ENCODE assay signal across 8 mouse cellular contexts in the genomic region with DNA sequence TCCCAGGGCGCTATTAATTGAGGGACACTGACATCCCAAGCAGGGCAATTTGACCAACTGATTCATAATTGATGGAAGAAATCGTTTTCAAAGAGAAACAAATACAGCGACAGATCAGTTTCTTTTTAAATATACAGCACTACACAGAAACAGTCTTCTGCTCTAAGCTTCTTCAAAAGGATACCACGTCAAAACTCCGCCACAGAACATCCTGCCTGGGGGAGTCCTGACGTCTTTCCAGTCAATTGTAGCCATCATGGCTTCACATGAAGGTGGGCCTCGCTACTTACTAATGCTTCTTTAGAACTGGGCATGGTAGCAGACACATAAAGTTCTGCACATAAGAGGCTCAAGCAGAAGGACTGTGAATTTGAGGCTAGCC. TPM values are rescaled to one million over a fixed set of nuclear protein-coding genes. Genes with fewer than 3 reads are reported as not detected.
DNase-seq lines count a peak whose midpoint lies in the region; ATAC-seq and TF ChIP-seq lines count a peak whose summit lies in the region.

No protein-coding gene starts in this region.

- peak overlapping the region; percentile 88 for H3K27ac ChIP-seq in kidney, postnatal 0 days
- 0 out of 2 replicates have a peak overlapping the region, but pooled peaks have one; percentile 1 for H3K27ac ChIP-seq in embryonic facial prominence, embryonic 11.5 days (replicated peaks; ENCODE audit: low read depth, low read length)
- peak overlapping the region; percentile 77 for H3K27ac ChIP-seq in small intestine, adult 2 months (ENCODE audit: insufficient read depth, low read depth, low read length)

- TF ChIP-seq CTCF in kidney, postnatal 0 days (IDR thresholded peaks at IDR 0.05; ENCODE audit: low read depth), result no peak
- no peak for TF ChIP-seq CTCF in small intestine, adult 2 months (IDR thresholded peaks at IDR 0.05; ENCODE audit: extremely low read depth, insufficient read length, insufficient replicate concordance, low read depth, low read length)

- peak; percentile 22 for DNase-seq in kidney, postnatal 0 days (ENCODE audit: low spot score)
- no peak for DNase-seq in kidney, postnatal 14 days
- no peak for DNase-seq in embryonic facial prominence, embryonic 11.5 days (ENCODE audit: low spot score)
- DNase-seq in induced T-regulatory cell, adult 2 months (ENCODE audit: low read depth), result peak; percentile 87
- DNase-seq in adrenal gland, postnatal 25 days, result no peak
- DNase-seq in gastrocnemius, postnatal 25 days, result no peak
- no peak for DNase-seq in layer of hippocampus, postnatal 14 days (ENCODE audit: low spot score in 2 of 2)

- H3K9ac ChIP-seq in kidney, postnatal 0 days (ENCODE audit: low read depth, low read length), result no peak overlapping the region
- no peak overlapping the region for H3K9ac ChIP-seq in embryonic facial prominence, embryonic 11.5 days (replicated peaks; ENCODE audit: low read length)

- H3K36me3 ChIP-seq in kidney, postnatal 0 days (ENCODE audit: insufficient read depth, low read length), result peaks cover 14% of the 10 kb centered on the region; the same call in 1 of the 2 replicates
- H3K36me3 ChIP-seq in embryonic facial prominence, embryonic 11.5 days (replicated peaks; ENCODE audit: control insufficient read depth, insufficient read depth, low read depth, low read length), result no peaks in the 10 kb centered on the region; the same call in 1 of the 2 replicates
- peaks cover 4% of the 10 kb centered on the region; the same call in 1 of the 2 replicates for H3K36me3 ChIP-seq in small intestine, adult 2 months (ENCODE audit: control insufficient read depth, insufficient read depth, low read length)

- peaks cover 12% of the 10 kb centered on the region; the same call in 1 of the 2 replicates for H3K4me1 ChIP-seq in kidney, postnatal 0 days (replicated peaks; ENCODE audit: insufficient read depth, low read length)
- 0 out of 2 replicates have a peak, but pooled peaks cover 3% of the 10 kb centered on the region for H3K4me1 ChIP-seq in embryonic facial prominence, embryonic 11.5 days (ENCODE audit: control insufficient read depth, insufficient read depth, low read length)
- H3K4me1 ChIP-seq in small intestine, adult 2 months (ENCODE audit: control insufficient read depth, insufficient read depth, insufficient read length, low read length), result peaks cover 31% of the 10 kb centered on the region

- no peak overlapping the region for H3K4me2 ChIP-seq in kidney, postnatal 0 days (ENCODE audit: low read length)
- H3K4me2 ChIP-seq in embryonic facial prominence, embryonic 11.5 days (ENCODE audit: low read depth, low read length), result no peak overlapping the region

- no peaks in the 10 kb centered on the region for H3K27me3 ChIP-seq in kidney, postnatal 0 days (ENCODE audit: insufficient read depth, low read length)
- H3K27me3 ChIP-seq in embryonic facial prominence, embryonic 11.5 days (ENCODE audit: control insufficient read depth, insufficient read depth, low read length), result no peaks in the 10 kb centered on the region
- no peaks in the 10 kb centered on the region for H3K27me3 ChIP-seq in small intestine, adult 2 months (ENCODE audit: control insufficient read depth, insufficient read depth, low read length)

- ATAC-seq in kidney, postnatal 0 days (replicated peaks; ENCODE audit: low FRiP score, low read depth), result no peak
- ATAC-seq in embryonic facial prominence, embryonic 11.5 days (replicated peaks; ENCODE audit: insufficient number of reproducible peaks, low FRiP score, low TSS enrichment, low read depth), result no peak

- H3K9me3 ChIP-seq in kidney, postnatal 0 days (replicated peaks; ENCODE audit: low read length), result no peaks in the 10 kb centered on the region
- no peaks in the 10 kb centered on the region for H3K9me3 ChIP-seq in embryonic facial prominence, embryonic 11.5 days (replicated peaks; ENCODE audit: control insufficient read depth, low read length)

- 54% methylated on average over 7 of the region's 7 CpGs for WGBS in kidney, postnatal 0 days
- WGBS in embryonic facial prominence, embryonic 11.5 days, result 58% methylated on average over 7 of the region's 7 CpGs
- WGBS in small intestine, adult 2 months, result 84% methylated on average over 7 of the region's 7 CpGs

- no peak overlapping the region for H3K4me3 ChIP-seq in kidney, postnatal 0 days (replicated peaks; ENCODE audit: low read depth, low read length)
- no peak overlapping the region for H3K4me3 ChIP-seq in embryonic facial prominence, embryonic 11.5 days (ENCODE audit: low read depth, low read length)
- H3K4me3 ChIP-seq in small intestine, adult 2 months (ENCODE audit: low read depth, low read length), result no peak overlapping the region

- TF ChIP-seq POLR2A in small intestine, adult 2 months (IDR thresholded peaks at IDR 0.05; ENCODE audit: low read depth, low read length), result no peak

RNA-seq across cellular contexts. Expression of a gene that starts 26.0 kb away (rescaled TPM):
- polyA plus RNA-seq in kidney, postnatal 0 days (2015; fragmentation: Nextera tagmentation; extraction: Ambion mirVana), result 31.5 and 33.9 TPM in 2 replicates
- 61.0 and 68.9 TPM in 2 replicates for polyA plus RNA-seq in embryonic facial prominence, embryonic 11.5 days (2014; fragmentation: Nextera tagmentation; extraction: Ambion mirVana)
- polyA plus RNA-seq in small intestine, adult 2 months (2012; rRNA removed), result 9.2 and 15.0 TPM in 2 replicates
- total RNA-seq in adrenal gland, postnatal 25 days (2021), result 14.1 and 17.3 TPM in 2 replicates
- total RNA-seq in gastrocnemius, postnatal 25 days (2021), result 1 to 10 TPM; 5.8 to 6.0 TPM
- 10 to 100 TPM; 18.5 to 21.1 TPM for total RNA-seq in layer of hippocampus, postnatal 14 days (2021)

RNA-seq across cellular contexts. Expression of a gene that starts 47.1 kb away (rescaled TPM):
- polyA plus RNA-seq in kidney, postnatal 0 days (2015; fragmentation: Nextera tagmentation; extraction: Ambion mirVana), result 4.1 TPM in 2 replicates
- polyA plus RNA-seq in embryonic facial prominence, embryonic 11.5 days (2014; fragmentation: Nextera tagmentation; extraction: Ambion mirVana), result 7.4 and 9.1 TPM in 2 replicates
- polyA plus RNA-seq in small intestine, adult 2 months (2012; rRNA removed), result 6.2 and 6.3 TPM in 2 replicates
- total RNA-seq in adrenal gland, postnatal 25 days (2021), result 36.2 and 41.6 TPM in 2 replicates
- total RNA-seq in gastrocnemius, postnatal 25 days (2021), result 10 to 100 TPM; 37.8 to 46.3 TPM
- total RNA-seq in layer of hippocampus, postnatal 14 days (2021), result 10 to 100 TPM; 36.0 to 38.7 TPM

Comparison
In these comparisons a context has a peak if more than half of its experiments do, and no peak if none do; other contexts are left out.
1. DNase-seq: peak in kidney, postnatal 0 days (single experiment) and induced T-regulatory cell, adult 2 months (single experiment); none in kidney, postnatal 14 days (single experiment), embryonic facial prominence, embryonic 11.5 days (single experiment), adrenal gland, postnatal 25 days (single experiment), gastrocnemius, postnatal 25 days (single experiment) and layer of hippocampus, postnatal 14 days (0 of 2).
2. H3K27ac ChIP-seq: peak in every context shown above with its lines; median percentile 88 in kidney, postnatal 0 days; 77 in small intestine, adult 2 months; 1 in embryonic facial prominence, embryonic 11.5 days.